Mouse (Mus musculus) forebrain, postnatal 0 days (tissue): ENCODE results near the gene Chic2. TPM values are rescaled to one million over a fixed set of nuclear protein-coding genes. Genes with fewer than 3 reads are reported as not detected.

Experiments
- ATAC-seq: fragments of 200-750 bp; cut with Nextera tagmentation; 2 replicates; pipeline ENCODE4 v1.8.0; 2017; ENCODE audit warnings: mild to moderate bottlenecking, moderate library complexity
- DNase-seq: peaks from one replicate; pipeline ENCODE4 v3.0.0-alpha.2; 2015
- H3K27ac ChIP-seq: fragments of 300-500 bp; sonication (generic); 2 replicates; pipeline ENCODE4 v1.5.1; 2014; ENCODE audit warnings: low read depth, mild to moderate bottlenecking, antibody characterized with exemption, low read length, moderate library complexity, mixed read lengths
- H3K27me3 ChIP-seq: fragments of 300-500 bp; sonication (generic); 2 replicates; pipeline ENCODE4 v1.6.1; 2014; ENCODE audit warnings: mild to moderate bottlenecking, low read length, mixed read lengths; ENCODE audit not compliant: insufficient read depth
- H3K36me3 ChIP-seq: fragments of 300-500 bp; sonication (generic); 2 replicates; pipeline ENCODE4 v1.6.1; 2014; ENCODE audit warnings: mild to moderate bottlenecking, moderate library complexity; ENCODE audit not compliant: insufficient read depth
- H3K4me1 ChIP-seq: fragments of 300-500 bp; sonication (generic); 2 replicates; pipeline ENCODE4 v1.6.1; 2014; ENCODE audit warnings: antibody characterized with exemption; ENCODE audit not compliant: insufficient read depth
- H3K4me2 ChIP-seq: fragments of 300-500 bp; sonication (generic); 2 replicates; pipeline ENCODE4 v1.6.1; 2014; ENCODE audit warnings: low read depth, mild to moderate bottlenecking, moderate library complexity
- H3K4me3 ChIP-seq: fragments of 300-500 bp; sonication (generic); 2 replicates; pipeline ENCODE4 v1.5.1; 2014; ENCODE audit warnings: low read depth, low read length, mixed read lengths
- H3K9ac ChIP-seq: fragments of 300-500 bp; sonication (generic); 2 replicates; pipeline ENCODE4 v1.6.1; 2014; ENCODE audit warnings: mild to moderate bottlenecking
- H3K9me3 ChIP-seq: fragments of 300-500 bp; sonication (generic); 2 replicates; pipeline ENCODE4 v1.6.1; 2016; ENCODE audit warnings: low read length
- CTCF ChIP-seq: sonication (generic); IDR thresholded peaks from 2 replicates; pipeline ENCODE4 v1.5.1; 2016; ENCODE audit warnings: antibody characterized with exemption, control low read depth, low read depth
- WGBS: fragments of 180-500 bp; shearing (Covaris S2); extraction: QIAGEN DNeasy Blood & Tissue Kit; methylation state at CpG from one replicate; pipeline ENCODE4 v1.1.7; 2014; 5-methylcytosine and 5-hydroxymethylcytosine counted together
- polyA plus RNA-seq: library from polyadenylated mRNA; unstranded; fragments of >200 nt; fragmentation: Nextera tagmentation; extraction: Ambion mirVana; gene quantifications from 2 replicates; pipeline ENCODE4 v1.2.1, GENCODE M21; 2015
- total RNA-seq: library from RNA; depleted of rRNA; stranded (reverse); fragments of >200 nt; gene quantifications from 2 replicates; pipeline ENCODE4 v1.2.3, GENCODE M21; 2014; rRNA removed

The Chic2 gene
- total and polyA plus RNA-seq, 2 experiments from 2014 or later, result 37.7 to 39.1 TPM

GRCm38 (mm10) chr5:74951375-74951774 is 93.2 kb downstream of the Chic2 start:
- H3K9me3 ChIP-seq, result no peaks in the 10 kb centered on the region
- H3K4me3 ChIP-seq, result no peak overlapping the region
- 80% methylated on average over 5 of the region's 5 CpGs for WGBS
- no peak overlapping the region for H3K9ac ChIP-seq
- H3K4me1 ChIP-seq, result no peaks in the 10 kb centered on the region
- ATAC-seq, result no peak
- no peak overlapping the region for H3K27ac ChIP-seq
- H3K4me2 ChIP-seq, result no peak overlapping the region
- DNase-seq, result no peak
- no peaks in the 10 kb centered on the region for H3K36me3 ChIP-seq
- TF ChIP-seq CTCF, result no peak
- peaks cover 3% of the 10 kb centered on the region; the same call in 1 of the 2 replicates for H3K27me3 ChIP-seq

- 80% methylated on average over 7 of the region's 7 CpGs for WGBS
- ATAC-seq, result no peak
- no peak for TF ChIP-seq CTCF
Observed at GRCm38 (mm10) chr5:74949298-74949697, 95.3 kb downstream of the Chic2 start.

GRCm38 (mm10) chr5:74948482-74948881 is 96.1 kb downstream of the Chic2 start:
- Histone ChIP-seq H3K27ac (no peak overlapping the region), H3K4me1 (no peaks in the 10 kb centered on the region), H3K9me3 (no peaks in the 10 kb centered on the region), H3K4me2 (no peak overlapping the region), H3K27me3 (peaks cover 12% of the 10 kb centered on the region; the same call in 1 of the 2 replicates), H3K9ac (no peak overlapping the region), H3K4me3 (no peak overlapping the region), H3K36me3 (no peaks in the 10 kb centered on the region)
- ATAC-seq, result no peak
- TF ChIP-seq CTCF, result no peak
- 72% methylated on average over 8 of the region's 8 CpGs for WGBS
- no peak for DNase-seq

More at GRCm38 (mm10) chr5:74949298-74949697, 95.3 kb downstream of the Chic2 start:
- no peak overlapping the region for H3K4me2 ChIP-seq
- no peaks in the 10 kb centered on the region for H3K4me1 ChIP-seq
- H3K27ac ChIP-seq, result no peak overlapping the region
- peaks cover 12% of the 10 kb centered on the region; the same call in 1 of the 2 replicates for H3K27me3 ChIP-seq
- H3K9ac ChIP-seq, result no peak overlapping the region
- DNase-seq, result no peak
- no peaks in the 10 kb centered on the region for H3K9me3 ChIP-seq
- H3K4me3 ChIP-seq, result no peak overlapping the region
- no peaks in the 10 kb centered on the region for H3K36me3 ChIP-seq

Other genes starting within 250 kb of the Chic2 start
- gene Gsx2, start 30.8 kb upstream of the Chic2 start, total RNA-seq, result 1.5 TPM in 2 replicates
- gene Gsx2, start 30.8 kb upstream of the Chic2 start, polyA plus RNA-seq, result 1.5 and 1.7 TPM in 2 replicates
- gene Pdgfra, start 107.5 kb upstream of the Chic2 start, total RNA-seq, result 43.9 and 49.9 TPM in 2 replicates
- 10.0 and 14.0 TPM in 2 replicates for gene Pdgfra, start 107.5 kb upstream of the Chic2 start, polyA plus RNA-seq